Mouse (Mus musculus) gastrocnemius, adult 2 months (tissue): ENCODE measurements around the gene Acsl4. TPM values are rescaled to one million over a fixed set of nuclear protein-coding genes. Genes with fewer than 3 reads are reported as not detected.

ENCODE experiments used
- DNase-seq: peaks from one replicate; pipeline ENCODE4 v3.0.0; 2022
- H3K27ac ChIP-seq: fragments of 200-600 bp; 2 replicates; pipeline ENCODE4 v1.8.1; 2022; ENCODE audit warnings: mild to moderate bottlenecking
- H3K4me3 ChIP-seq: fragments of 200-600 bp; 2 replicates; pipeline ENCODE4 v1.8.1; 2022; ENCODE audit warnings: mild to moderate bottlenecking, moderate library complexity
- CTCF ChIP-seq: fragments of 200-600 bp; IDR thresholded peaks from 2 replicates; pipeline ENCODE4 v1.8.1; 2022; ENCODE audit warnings: antibody characterized with exemption, mild to moderate bottlenecking, moderate library complexity
- intact Hi-C: fragments of 180-260 bp; cut with DNase I; formaldehyde crosslinking; loops from one replicate; pipeline ENCODE4 v1.15.1; 2025
- total RNA-seq, 2 experiments: library from RNA; stranded (reverse); gene quantifications; 2 replicates each; pipeline ENCODE4 v1.2.3; 2021

The Acsl4 gene
- total RNA-seq, 2 experiments from 2014 or later, result 16.7 to 23.3 TPM

DNA sequence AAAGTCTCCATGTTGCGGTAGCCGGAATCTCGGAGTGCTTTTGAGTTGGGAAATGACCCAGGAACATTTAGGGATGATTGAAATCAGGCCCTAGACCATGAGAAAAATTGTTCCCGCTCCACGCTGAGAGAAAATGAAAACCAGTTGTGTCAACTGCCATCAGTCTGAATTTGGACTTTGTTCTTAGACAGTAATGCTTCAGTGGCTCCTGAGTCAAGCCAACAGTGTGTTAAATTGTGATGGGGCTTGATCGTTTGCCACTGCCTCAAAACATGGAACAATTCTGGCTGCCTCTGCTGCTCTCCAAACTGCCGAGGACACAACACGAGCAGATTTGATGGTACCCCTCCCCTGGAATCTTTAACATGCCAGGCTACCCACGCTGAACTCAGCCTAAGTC is 74.2 kb downstream of the Acsl4 start:
- no peak overlapping the region for H3K27ac ChIP-seq
- TF ChIP-seq CTCF, result no peak
- H3K4me3 ChIP-seq, result no peak overlapping the region
- intact Hi-C loops, result no loop called here
- DNase-seq, result no peak

DNA sequence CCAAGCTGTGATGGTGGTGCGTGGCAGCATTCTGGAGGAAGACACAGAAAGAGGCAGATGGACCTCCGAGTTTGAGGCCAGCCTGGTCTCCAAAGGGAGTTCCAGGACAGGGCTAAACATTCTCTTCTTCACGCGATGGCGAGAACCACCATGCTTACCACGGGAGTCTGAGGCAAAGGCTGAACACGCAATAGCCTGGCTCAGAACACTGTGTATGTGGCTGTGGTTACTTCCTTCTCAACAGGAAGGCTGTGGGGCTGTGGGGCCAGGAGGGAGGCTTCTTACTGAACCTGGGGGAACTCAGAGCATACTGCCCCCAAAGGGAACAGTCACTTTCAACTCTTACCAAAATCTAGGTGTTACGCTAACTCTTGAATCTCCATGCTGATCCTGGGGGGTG is 75.1 kb downstream of the Acsl4 start:
- H3K27ac ChIP-seq, result no peak overlapping the region
- no peak for TF ChIP-seq CTCF
- intact Hi-C loops, result loop anchor here (2.0 kb wide), 2 partner anchors 78 to 114 kb away; no protein-coding TSS in a partner anchor
- no peak for DNase-seq
- H3K4me3 ChIP-seq, result no peak overlapping the region

DNA sequence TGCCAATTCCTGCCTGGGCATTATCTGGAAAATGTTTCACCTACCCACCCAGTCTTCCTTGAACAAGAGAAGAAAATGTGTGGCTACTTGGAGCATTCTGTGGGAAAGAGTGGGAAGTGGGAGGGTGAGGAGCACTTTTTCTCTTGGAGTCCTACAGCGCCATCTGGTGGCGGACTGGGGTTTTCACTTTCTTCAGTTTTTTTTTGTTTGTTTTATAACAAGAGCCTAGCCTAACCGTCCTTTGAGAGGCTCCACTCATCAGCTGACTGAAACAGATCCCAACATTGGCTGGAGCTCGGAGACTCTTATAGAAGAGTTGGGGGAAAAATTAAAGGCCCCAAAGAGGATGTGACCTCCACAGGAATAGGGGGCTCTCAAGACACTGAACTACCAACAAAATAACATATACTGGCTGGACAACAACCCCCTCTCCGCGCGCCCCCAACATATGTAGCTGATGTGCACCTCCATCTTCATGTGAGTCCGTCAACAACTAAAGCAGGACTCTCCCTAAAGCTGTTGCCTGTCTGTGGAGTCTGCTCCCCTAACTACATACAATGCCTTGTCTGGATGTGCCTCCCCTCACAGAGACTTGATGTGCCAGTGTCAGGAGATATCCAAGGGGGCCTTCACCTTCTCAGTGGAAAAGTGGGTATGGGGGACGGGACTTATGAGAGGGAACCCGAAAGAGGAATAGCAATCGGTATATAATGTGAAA is 75.9 kb downstream of the Acsl4 start:
- intact Hi-C loops, result loop anchor here (2.0 to 5.0 kb wide), 3 partner anchors 57 to 114 kb away; no protein-coding TSS in a partner anchor
- peak; percentile 76 for TF ChIP-seq CTCF
- Histone ChIP-seq H3K27ac (no peak overlapping the region), H3K4me3 (peak overlapping the region; percentile 19; the same call in 1 of the 2 replicates)
- DNase-seq, result peak; percentile 65

DNA sequence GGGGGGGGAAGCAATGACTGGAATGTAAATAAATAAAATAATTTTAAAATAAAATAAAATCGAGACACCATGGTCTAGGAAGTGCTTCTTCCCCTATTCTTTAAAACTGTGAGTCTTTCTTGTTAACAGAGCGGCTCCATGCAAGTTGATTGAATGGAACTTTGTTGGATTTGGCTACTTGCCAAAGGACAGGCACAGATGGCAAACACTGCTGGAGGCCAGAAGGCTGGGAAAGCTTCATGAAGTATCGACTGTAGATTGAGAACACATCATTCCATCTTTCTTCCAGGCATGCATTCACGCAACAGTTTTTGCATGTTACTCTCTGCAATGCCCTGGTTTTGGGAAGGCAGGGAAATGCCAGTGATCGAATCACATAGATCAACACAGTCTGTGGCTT is 79.9 kb downstream of the Acsl4 start:
- TF ChIP-seq CTCF, result no peak
- Histone ChIP-seq H3K27ac (no peak overlapping the region), H3K4me3 (no peak overlapping the region)
- intact Hi-C loops, result loop anchor here (5.0 kb wide), 1 partner anchor 53 kb away; no protein-coding TSS in a partner anchor
- DNase-seq, result no peak

DNA sequence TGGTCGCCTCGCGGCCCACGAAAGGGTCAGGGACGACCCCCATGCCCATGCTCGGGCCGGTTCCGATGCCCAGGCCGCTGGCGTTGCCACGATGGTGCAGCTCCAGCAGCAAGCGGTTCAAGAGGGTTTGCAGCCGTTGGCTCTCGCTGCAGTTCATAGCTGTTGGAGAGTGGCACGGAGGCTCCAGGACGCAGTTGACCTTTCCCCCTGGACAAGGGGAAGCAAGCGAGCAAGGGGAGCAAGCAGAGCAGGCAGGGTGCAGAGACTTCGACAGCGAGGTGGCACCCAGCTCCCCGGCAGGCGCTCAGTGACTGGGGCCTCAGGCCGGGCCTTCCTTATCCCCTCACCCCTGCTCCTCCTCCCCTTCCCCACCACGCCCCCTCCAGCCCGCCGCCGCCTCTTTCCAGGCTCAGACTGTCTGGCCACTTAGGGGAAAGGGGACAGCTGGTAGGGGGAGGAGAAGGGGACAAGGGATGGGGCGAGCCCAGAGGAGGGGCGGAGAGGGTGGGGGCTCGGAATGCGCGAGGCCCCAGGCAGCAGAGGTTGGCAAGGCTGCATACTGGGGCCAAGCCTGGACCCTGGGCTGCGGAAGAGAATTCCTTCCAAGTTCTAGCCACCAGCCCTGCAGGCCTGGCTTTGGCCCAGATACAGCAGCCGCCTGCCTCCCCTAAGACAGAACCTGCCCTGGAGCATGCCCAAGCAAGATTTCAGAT is 84.3 kb downstream of the Acsl4 start, which contains the start of gene Kcne1l:
TSS of gene Kcne1l (minus strand) at position 426 of the 713 bp plus-strand sequence.
- H3K4me3 ChIP-seq, result peak within 1 kb of the TSS; percentile 25
- intact Hi-C loops, result no loop called here
- no peak for TF ChIP-seq CTCF
- H3K27ac ChIP-seq, result no peak within 1 kb of the TSS
- no peak for DNase-seq

DNA sequence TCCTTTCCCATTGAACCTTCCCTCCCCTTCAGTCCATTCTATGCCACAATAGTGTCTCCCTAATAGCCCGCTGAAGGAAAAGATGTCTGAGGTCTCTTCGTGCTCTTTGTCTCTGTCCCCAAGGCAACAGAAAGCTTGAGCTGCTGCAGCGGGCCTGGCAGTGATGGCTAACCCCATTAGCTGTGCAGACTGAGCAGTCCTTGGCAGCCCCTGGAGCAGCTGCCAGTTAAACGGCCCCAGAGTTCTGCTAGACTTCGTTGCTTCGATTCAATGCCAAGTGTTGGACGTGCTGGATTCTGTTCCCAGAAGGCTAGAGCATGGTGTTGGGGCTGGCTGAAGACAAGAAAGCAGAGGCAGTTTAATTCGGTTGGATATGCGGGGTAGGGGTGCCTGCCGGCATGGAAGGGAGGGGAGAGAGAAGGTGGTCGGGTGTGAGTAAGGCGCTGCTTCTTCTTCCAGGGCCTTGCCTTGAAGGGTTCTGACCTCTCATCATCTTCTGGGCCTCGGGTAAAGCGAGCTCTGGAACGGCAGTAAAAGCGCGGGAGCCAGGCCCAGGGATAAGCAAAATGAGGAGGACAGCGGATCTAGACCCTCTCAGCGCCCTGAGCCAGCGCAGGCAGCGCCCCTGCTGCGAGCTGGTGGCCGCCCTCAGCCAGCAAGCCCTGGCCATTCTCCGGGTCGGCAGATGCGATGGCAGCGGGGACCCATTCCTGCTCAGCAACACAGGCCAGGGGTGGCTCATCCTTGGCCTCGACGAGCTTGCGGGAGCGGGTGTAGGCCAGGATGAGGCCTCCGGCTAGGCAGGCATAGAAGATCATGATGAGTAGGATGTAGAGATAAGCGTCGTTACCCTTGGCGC is 85.1 kb downstream of the Acsl4 start:
- Histone ChIP-seq H3K27ac (no peak overlapping the region), H3K4me3 (peak overlapping the region; percentile 25)
- intact Hi-C loops, result no loop called here
- no peak for DNase-seq
- no peak for TF ChIP-seq CTCF

DNA sequence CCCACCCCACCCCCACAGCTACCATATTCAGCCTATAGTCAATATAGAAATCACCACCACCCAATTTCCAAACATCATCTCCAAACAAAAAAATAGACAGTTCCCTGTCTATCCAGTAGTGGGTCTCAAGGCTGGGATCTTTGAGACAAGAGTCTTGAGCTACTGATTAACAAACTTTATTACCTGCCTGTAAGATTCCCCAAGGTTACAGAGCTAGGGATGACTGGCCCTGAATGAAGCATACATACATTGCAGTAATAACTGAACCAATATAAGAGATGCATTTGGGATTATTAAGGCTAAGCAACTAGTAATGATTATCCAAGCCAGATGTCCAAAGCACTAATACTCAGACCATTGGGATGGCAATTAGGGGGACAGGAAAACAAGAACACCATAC is 85.7 kb downstream of the Acsl4 start:
- intact Hi-C loops, result no loop called here

DNA sequence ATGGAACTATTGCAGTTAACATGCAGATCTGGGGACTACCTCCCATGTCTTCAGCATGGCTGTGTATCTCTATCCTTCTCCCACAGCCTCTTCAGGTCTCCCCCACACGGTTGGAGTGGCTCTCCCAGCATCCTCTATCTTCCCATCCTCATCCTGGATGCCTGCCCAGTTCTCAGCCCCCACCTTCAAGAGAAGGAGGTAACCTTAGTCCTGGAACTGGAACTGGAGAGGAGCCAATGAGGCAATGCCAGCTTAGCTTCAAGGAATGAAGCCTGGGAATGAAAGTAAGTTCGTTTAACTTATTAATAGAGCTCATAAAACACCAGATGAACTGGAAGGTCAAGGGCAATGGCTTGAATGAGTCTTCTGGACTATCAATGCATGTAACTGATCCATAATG is 86.9 kb downstream of the Acsl4 start:
- no peak for TF ChIP-seq CTCF
- peak; percentile 36 for DNase-seq
- no peak overlapping the region for H3K27ac ChIP-seq
- H3K4me3 ChIP-seq, result no peak overlapping the region
- intact Hi-C loops, result no loop called here

More for the DNA sequence above, 85.7 kb downstream of the Acsl4 start:
- no peak for DNase-seq
- Histone ChIP-seq H3K27ac (no peak overlapping the region), H3K4me3 (no peak overlapping the region)
- no peak for TF ChIP-seq CTCF

DNA sequence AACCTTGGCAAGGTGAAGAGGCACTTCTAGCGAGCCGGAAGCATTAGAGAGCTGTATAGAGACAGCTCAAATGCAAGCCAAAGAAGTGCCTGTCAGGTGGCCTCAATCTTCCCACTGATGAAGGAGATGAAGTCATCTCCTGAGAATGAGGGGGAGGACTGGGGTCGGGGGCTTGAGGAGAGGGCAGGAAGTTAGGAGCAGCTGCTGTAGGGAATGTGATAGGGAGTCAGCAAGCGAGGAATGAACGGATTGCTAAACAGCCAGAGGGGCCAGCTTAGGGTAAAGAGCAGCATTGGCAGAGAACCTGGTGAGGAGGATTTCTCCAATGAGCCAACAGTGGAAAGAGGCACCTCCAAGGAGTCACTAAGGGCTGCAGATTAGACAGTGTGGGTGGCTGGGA is 104.4 kb downstream of the Acsl4 start:
- TF ChIP-seq CTCF, result no peak
- no peak for DNase-seq
- Histone ChIP-seq H3K4me3 (no peak overlapping the region), H3K27ac (no peak overlapping the region)
- intact Hi-C loops, result no loop called here

DNA sequence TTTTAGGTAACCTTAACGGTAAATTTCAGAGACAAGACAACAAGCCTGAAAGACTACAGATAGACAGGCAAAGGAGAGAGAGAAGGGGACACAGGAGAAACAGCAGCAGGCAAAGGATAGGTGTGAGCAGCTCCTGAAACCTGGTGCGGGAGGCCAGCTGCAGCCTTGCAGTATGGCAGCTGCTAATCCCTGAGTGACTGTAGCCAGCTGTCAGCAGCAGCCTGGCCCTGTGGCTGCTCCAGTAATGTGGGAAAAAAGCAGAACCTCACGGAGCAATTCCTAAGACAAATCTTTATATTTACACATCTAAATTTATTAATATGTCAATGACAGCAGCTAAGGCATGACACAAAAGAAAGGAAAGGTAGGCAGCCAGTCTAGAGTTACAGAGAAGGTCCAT is 113.8 kb downstream of the Acsl4 start:
- no peak for DNase-seq
- no peak for TF ChIP-seq CTCF
- intact Hi-C loops, result no loop called here
- H3K4me3 ChIP-seq, result no peak overlapping the region
- H3K27ac ChIP-seq, result no peak overlapping the region

DNA sequence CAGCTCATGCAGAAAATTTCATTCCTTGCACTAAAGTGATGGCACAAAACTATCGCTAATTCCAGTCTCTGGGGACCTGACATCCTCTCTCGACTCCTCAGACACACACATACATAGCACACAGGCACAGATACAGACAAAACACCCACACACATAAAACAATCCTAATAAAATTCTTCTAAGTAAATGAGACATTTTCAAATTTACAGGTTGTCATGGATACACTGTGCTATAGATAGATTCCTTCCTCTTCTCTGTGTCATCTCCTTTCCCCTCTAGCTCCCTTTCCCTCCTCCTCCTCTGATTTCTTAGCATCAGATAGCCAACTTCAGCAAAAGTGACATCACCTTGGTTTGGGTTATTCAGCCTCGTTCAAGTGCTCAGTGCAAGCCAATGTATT is 114.3 kb downstream of the Acsl4 start:
- no peak for DNase-seq
- intact Hi-C loops, result no loop called here
- Histone ChIP-seq H3K4me3 (no peak overlapping the region), H3K27ac (no peak overlapping the region)
- no peak for TF ChIP-seq CTCF

Other genes starting within 250 kb of the Acsl4 start
- gene Gucy2f, start 193.6 kb downstream of the Acsl4 start, total RNA-seq, result not detected
- gene Nxt2, start 163.8 kb downstream of the Acsl4 start, total RNA-seq, result 1 to 10 TPM; 2.3 to 4.1 TPM
- under 1 TPM in 1 of 2 experiments, not detected in 1; 0.31 TPM for gene Kcne1l, start 84.2 kb downstream of the Acsl4 start, total RNA-seq